Mouse (Mus musculus) embryonic facial prominence, embryonic 13.5 days (tissue): ENCODE measurements around the gene Mrgprb1. TPM values are rescaled to one million over a fixed set of nuclear protein-coding genes. Genes with fewer than 3 reads are reported as not detected.
"Not testable (repeated sequence)": the region's sequence is repeated elsewhere in the genome, so short reads cannot be mapped to it uniquely, and the experiment has no call there.

Experiments
- ATAC-seq: fragments of 200-750 bp; cut with Nextera tagmentation; 2 replicates; pipeline ENCODE4 v1.8.0; 2017; ENCODE audit warnings: low read depth; ENCODE audit not compliant: insufficient number of reproducible peaks, insufficient read depth, low FRiP score, low TSS enrichment
- H3K27ac ChIP-seq: fragments of 300-500 bp; sonication (generic); 2 replicates; pipeline ENCODE4 v1.5.1; 2015; ENCODE audit warnings: moderate library complexity, mild to moderate bottlenecking, inconsistent platforms
- H3K27me3 ChIP-seq: fragments of 300-500 bp; sonication (generic); 2 replicates; pipeline ENCODE4 v1.6.1; 2015; ENCODE audit warnings: mild to moderate bottlenecking, inconsistent platforms
- H3K36me3 ChIP-seq: fragments of 300-500 bp; sonication (generic); 2 replicates; pipeline ENCODE4 v1.6.1; 2015; ENCODE audit warnings: mild to moderate bottlenecking, inconsistent platforms
- H3K4me1 ChIP-seq: fragments of 300-500 bp; sonication (generic); 2 replicates; pipeline ENCODE4 v1.6.1; 2015; ENCODE audit warnings: inconsistent platforms
- H3K4me2 ChIP-seq: fragments of 300-500 bp; sonication (generic); 2 replicates; pipeline ENCODE4 v1.6.1; 2015; ENCODE audit warnings: moderate library complexity, mild to moderate bottlenecking, inconsistent platforms
- H3K4me3 ChIP-seq: fragments of 300-500 bp; sonication (generic); 2 replicates; pipeline ENCODE4 v1.5.1; 2015; ENCODE audit warnings: mild to moderate bottlenecking, inconsistent platforms
- H3K9ac ChIP-seq: fragments of 300-500 bp; sonication (generic); 2 replicates; pipeline ENCODE4 v1.6.1; 2015; ENCODE audit warnings: mild to moderate bottlenecking, inconsistent platforms
- H3K9me3 ChIP-seq: fragments of 300-500 bp; sonication (generic); 2 replicates; pipeline ENCODE4 v1.6.1; 2016; ENCODE audit warnings: inconsistent platforms
- WGBS: fragments of 180-500 bp; shearing (Covaris S2); methylation state at CpG from one replicate; pipeline ENCODE4 v1.1.7; 2015; ENCODE audit warnings: mixed read lengths; 5-methylcytosine and 5-hydroxymethylcytosine counted together
- polyA plus RNA-seq: library from polyadenylated mRNA; unstranded; fragments of >200 nt; fragmentation: Nextera tagmentation; extraction: Ambion mirVana; gene quantifications from 2 replicates; pipeline ENCODE4 v1.2.1, GENCODE M21; 2015

Mrgprb1 gene
- not detected in 2 replicates for polyA plus RNA-seq

GRCm38 (mm10) chr7:48456242-48456641, at the start of gene Mrgprb1:
Gene Mrgprb1 (minus strand): TSS chr7:48456342.
- ATAC-seq: no peak
- peaks cover 11% of the 10 kb centered on the region for H3K9me3 ChIP-seq
- WGBS: 82% methylated on average over 3 of the region's 3 CpGs
- H3K36me3 ChIP-seq: no peaks in the 10 kb centered on the region
- no peak within 1 kb of the TSS for H3K27ac ChIP-seq
- no peak within 1 kb of the TSS for H3K9ac ChIP-seq
- no peaks in the 10 kb centered on the region for H3K27me3 ChIP-seq
- H3K4me3 ChIP-seq: no peak within 1 kb of the TSS
- no peaks in the 10 kb centered on the region for H3K4me1 ChIP-seq
- H3K4me2 ChIP-seq: no peak within 1 kb of the TSS

- ATAC-seq: no peak
- Histone ChIP-seq H3K9me3 (peaks cover 3% of the 10 kb centered on the region; the same call in 1 of the 2 replicates), H3K27ac (no peak within 1 kb of the TSS)
These were observed 43.1 kb upstream of the Mrgprb1 start, which contains the start of gene Mrgprx2 for GRCm38 (mm10) chr7:48499221-48499620. Gene Mrgprx2 (minus strand): TSS chr7:48499321.

GRCm38 (mm10) chr7:48436581-48436980, 19.6 kb downstream of the Mrgprb1 start:
- WGBS: 52% methylated on average over 3 of the region's 3 CpGs
- Histone ChIP-seq H3K4me2 (no peak overlapping the region), H3K4me3 (no peak overlapping the region), H3K27ac (no peak overlapping the region), H3K4me1 (no peaks in the 10 kb centered on the region), H3K27me3 (no peaks in the 10 kb centered on the region), H3K9me3 (peaks cover 10% of the 10 kb centered on the region; the same call in 1 of the 2 replicates), H3K9ac (no peak overlapping the region), H3K36me3 (no peaks in the 10 kb centered on the region)
- ATAC-seq: no peak

More at GRCm38 (mm10) chr7:48499221-48499620, 43.1 kb upstream of the Mrgprb1 start, which contains the start of gene Mrgprx2:
- Histone ChIP-seq H3K27me3 (no peaks in the 10 kb centered on the region), H3K4me1 (no peaks in the 10 kb centered on the region), H3K36me3 (no peaks in the 10 kb centered on the region), H3K4me2 (no peak within 1 kb of the TSS), H3K4me3 (no peak within 1 kb of the TSS), H3K9ac (no peak within 1 kb of the TSS)

- 82% methylated on average over 3 of the region's 3 CpGs for WGBS
- not testable (repeated sequence) for H3K9me3 ChIP-seq
These were observed 20.2 kb downstream of the Mrgprb1 start for GRCm38 (mm10) chr7:48435936-48436335.

More at GRCm38 (mm10) chr7:48435936-48436335, 20.2 kb downstream of the Mrgprb1 start:
- not testable (repeated sequence) for H3K4me3 ChIP-seq, H3K4me1 ChIP-seq, ATAC-seq, H3K9ac ChIP-seq, H3K36me3 ChIP-seq, H3K4me2 ChIP-seq, H3K27me3 ChIP-seq, H3K27ac ChIP-seq

Other genes with a start within 250 kb of the Mrgprb1 start
- not detected in 2 replicates for gene Mrgprb8, start 67.8 kb downstream of the Mrgprb1 start, polyA plus RNA-seq
- gene Mrgprx2, start 43.0 kb upstream of the Mrgprb1 start, polyA plus RNA-seq: not detected in 2 replicates
- not detected in 2 replicates for gene Mrgprb2, start 101.7 kb upstream of the Mrgprb1 start, polyA plus RNA-seq
- not detected in 2 replicates for gene Mrgprb3, start 187.5 kb upstream of the Mrgprb1 start, polyA plus RNA-seq